Mouse (Mus musculus): ENCODE measurements around the gene Papss1. TPM values are rescaled to one million over a fixed set of nuclear protein-coding genes. Genes with fewer than 3 reads are reported as not detected.

Papss1 gene
- polyA plus RNA-seq, 1 experiment, result 71.0 TPM

DNA sequence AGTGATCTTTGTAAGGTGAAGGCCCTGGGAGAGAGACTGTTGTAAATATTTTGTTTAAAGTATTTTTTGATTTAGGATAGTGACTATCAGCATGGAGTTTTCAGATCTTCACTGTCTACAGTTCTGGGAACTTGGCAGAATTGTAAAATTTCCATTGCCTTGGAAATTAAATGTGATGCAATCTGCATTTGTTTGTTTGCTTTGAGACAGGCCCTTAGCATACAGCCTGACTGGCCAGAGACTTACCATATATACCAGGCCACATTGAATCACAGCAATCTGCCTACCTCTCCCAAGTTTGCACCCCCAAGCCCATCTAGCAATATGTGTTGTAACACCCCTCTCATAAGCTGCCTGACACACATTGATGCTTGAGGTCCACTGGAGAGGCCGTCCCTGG, 36.8 kb downstream of the Papss1 start:
- H3K4me1 ChIP-seq (ENCODE audit: control insufficient read depth, insufficient read depth, low read length), result no peaks in the 10 kb centered on the region
- no peak overlapping the region for H3K4me3 ChIP-seq (ENCODE audit: insufficient read depth, low read length)
- TF ChIP-seq POLR2A (IDR thresholded peaks at IDR 0.05; ENCODE audit: extremely low read depth, insufficient read depth, low read length), result no peak
- TF ChIP-seq CTCF (IDR thresholded peaks at IDR 0.05; ENCODE audit: extremely low read depth, insufficient read depth, low read length), result no peak
- H3K27ac ChIP-seq (ENCODE audit: insufficient read depth, low read length), result no peak overlapping the region

GRCm38 (mm10) chr3:131602995-131603414, 38.4 kb downstream of the Papss1 start:
- H3K4me1 ChIP-seq (ENCODE audit: control insufficient read depth, insufficient read depth, low read length), result no peaks in the 10 kb centered on the region
- TF ChIP-seq CTCF (IDR thresholded peaks at IDR 0.05; ENCODE audit: extremely low read depth, insufficient read depth, low read length) (no peak), POLR2A (IDR thresholded peaks at IDR 0.05; ENCODE audit: extremely low read depth, insufficient read depth, low read length) (no peak)
- no peak overlapping the region for H3K4me3 ChIP-seq (ENCODE audit: insufficient read depth, low read length)
- H3K27ac ChIP-seq (ENCODE audit: insufficient read depth, low read length), result no peak overlapping the region

GRCm38 (mm10) chr3:131608112-131608511, 43.5 kb downstream of the Papss1 start:
- no peak for TF ChIP-seq CTCF (IDR thresholded peaks at IDR 0.05; ENCODE audit: extremely low read depth, insufficient read depth, low read length)
- no peak for TF ChIP-seq POLR2A (IDR thresholded peaks at IDR 0.05; ENCODE audit: extremely low read depth, insufficient read depth, low read length)
- H3K4me1 ChIP-seq (ENCODE audit: control insufficient read depth, insufficient read depth, low read length), result peaks cover 6% of the 10 kb centered on the region; the same call in 1 of the 2 replicates

DNA sequence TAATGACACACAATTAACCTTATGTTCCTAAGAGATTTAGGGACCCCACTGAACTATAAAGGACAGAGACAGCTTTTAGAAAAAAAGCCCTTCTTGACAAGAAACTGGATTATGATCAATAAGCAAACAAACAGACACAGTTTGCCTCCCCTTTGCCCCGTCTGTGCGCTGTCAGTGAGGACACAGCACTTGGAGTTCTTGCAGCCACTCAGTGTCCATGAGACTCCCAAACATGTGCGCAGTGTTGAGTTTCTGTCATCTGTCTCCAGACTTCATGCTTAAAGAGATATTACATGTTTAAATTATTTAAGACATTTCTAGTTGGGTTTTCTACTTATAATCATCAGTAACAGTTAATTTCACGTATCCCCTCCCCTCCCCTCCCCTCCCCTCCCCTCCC, 45.1 kb downstream of the Papss1 start:
- TF ChIP-seq CTCF (IDR thresholded peaks at IDR 0.05; ENCODE audit: extremely low read depth, insufficient read depth, low read length) (no peak), POLR2A (IDR thresholded peaks at IDR 0.05; ENCODE audit: extremely low read depth, insufficient read depth, low read length) (no peak)

More at GRCm38 (mm10) chr3:131608112-131608511, 43.5 kb downstream of the Papss1 start:
- Histone ChIP-seq H3K4me3 (ENCODE audit: insufficient read depth, low read length) (no peak overlapping the region), H3K27ac (ENCODE audit: insufficient read depth, low read length) (no peak overlapping the region)

GRCm38 (mm10) chr3:131610595-131610994, 46.0 kb downstream of the Papss1 start:
- H3K27ac ChIP-seq (ENCODE audit: insufficient read depth, low read length), result no peak overlapping the region
- TF ChIP-seq POLR2A (IDR thresholded peaks at IDR 0.05; ENCODE audit: extremely low read depth, insufficient read depth, low read length) (no peak), CTCF (IDR thresholded peaks at IDR 0.05; ENCODE audit: extremely low read depth, insufficient read depth, low read length) (no peak)
- peaks cover 6% of the 10 kb centered on the region; the same call in 1 of the 2 replicates for H3K4me1 ChIP-seq (ENCODE audit: control insufficient read depth, insufficient read depth, low read length)
- no peak overlapping the region for H3K4me3 ChIP-seq (ENCODE audit: insufficient read depth, low read length)

More for the DNA sequence above, 45.1 kb downstream of the Papss1 start:
- Histone ChIP-seq H3K27ac (ENCODE audit: insufficient read depth, low read length) (no peak overlapping the region), H3K4me3 (ENCODE audit: insufficient read depth, low read length) (no peak overlapping the region), H3K4me1 (ENCODE audit: control insufficient read depth, insufficient read depth, low read length) (peaks cover 6% of the 10 kb centered on the region; the same call in 1 of the 2 replicates)

DNA sequence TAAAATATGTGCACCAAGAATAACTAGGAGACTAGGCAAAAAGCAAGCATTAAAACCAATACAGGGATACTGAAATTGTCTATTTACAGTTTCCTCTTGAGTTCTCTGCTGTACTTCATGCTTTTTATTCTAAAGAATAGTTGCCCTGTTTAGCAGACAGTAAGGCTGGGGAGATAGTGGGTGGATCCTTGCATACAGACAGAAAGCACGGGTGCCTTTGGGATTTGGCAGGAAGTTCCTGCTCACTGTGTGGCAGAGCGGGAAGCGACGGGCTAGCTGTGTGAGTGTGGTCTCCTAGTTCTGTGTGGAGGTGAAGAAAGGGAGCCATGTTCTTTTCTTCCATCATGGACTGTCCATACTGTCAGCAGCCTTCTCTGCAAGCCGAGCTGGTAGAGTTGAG, 48.3 kb downstream of the Papss1 start:
- H3K27ac ChIP-seq (ENCODE audit: insufficient read depth, low read length), result no peak overlapping the region
- no peak overlapping the region for H3K4me3 ChIP-seq (ENCODE audit: insufficient read depth, low read length)
- H3K4me1 ChIP-seq (ENCODE audit: control insufficient read depth, insufficient read depth, low read length), result peaks cover 6% of the 10 kb centered on the region; the same call in 1 of the 2 replicates
- no peak for TF ChIP-seq POLR2A (IDR thresholded peaks at IDR 0.05; ENCODE audit: extremely low read depth, insufficient read depth, low read length)
- no peak for TF ChIP-seq CTCF (IDR thresholded peaks at IDR 0.05; ENCODE audit: extremely low read depth, insufficient read depth, low read length)

DNA sequence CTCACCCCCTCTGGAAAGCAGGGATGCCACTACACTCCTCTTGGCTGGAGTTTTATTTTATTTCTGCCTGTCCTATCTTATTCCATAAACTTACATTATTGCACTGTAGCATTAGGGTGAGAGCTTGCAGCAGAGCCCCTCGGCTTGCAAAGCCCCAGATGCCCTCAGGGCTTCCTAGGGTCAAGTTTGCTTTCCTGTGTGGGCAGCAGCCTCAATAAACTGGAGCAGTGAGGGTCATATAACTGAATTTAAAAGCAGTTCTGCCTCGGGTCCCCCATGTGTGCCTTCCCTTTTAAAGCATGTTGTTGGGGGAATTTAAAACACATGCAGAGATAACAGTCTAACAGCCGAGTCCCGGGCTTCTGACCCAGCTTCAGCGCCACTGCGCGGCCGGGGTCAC, 49.5 kb downstream of the Papss1 start:
- no peak overlapping the region for H3K4me3 ChIP-seq (ENCODE audit: insufficient read depth, low read length)
- TF ChIP-seq CTCF (IDR thresholded peaks at IDR 0.05; ENCODE audit: extremely low read depth, insufficient read depth, low read length), result no peak
- TF ChIP-seq POLR2A (IDR thresholded peaks at IDR 0.05; ENCODE audit: extremely low read depth, insufficient read depth, low read length), result no peak
- H3K4me1 ChIP-seq (ENCODE audit: control insufficient read depth, insufficient read depth, low read length), result peaks cover 6% of the 10 kb centered on the region; the same call in 1 of the 2 replicates
- H3K27ac ChIP-seq (ENCODE audit: insufficient read depth, low read length), result no peak overlapping the region

- TF ChIP-seq CTCF (IDR thresholded peaks at IDR 0.05; ENCODE audit: extremely low read depth, insufficient read depth, low read length) (no peak), POLR2A (IDR thresholded peaks at IDR 0.05; ENCODE audit: extremely low read depth, insufficient read depth, low read length) (no peak)
- no peaks in the 10 kb centered on the region for H3K4me1 ChIP-seq (ENCODE audit: control insufficient read depth, insufficient read depth, low read length)
- H3K27ac ChIP-seq (ENCODE audit: insufficient read depth, low read length), result no peak overlapping the region
- H3K4me3 ChIP-seq (ENCODE audit: insufficient read depth, low read length), result no peak overlapping the region
Observed at GRCm38 (mm10) chr3:131618580-131619338, 54.2 kb downstream of the Papss1 start.

DNA sequence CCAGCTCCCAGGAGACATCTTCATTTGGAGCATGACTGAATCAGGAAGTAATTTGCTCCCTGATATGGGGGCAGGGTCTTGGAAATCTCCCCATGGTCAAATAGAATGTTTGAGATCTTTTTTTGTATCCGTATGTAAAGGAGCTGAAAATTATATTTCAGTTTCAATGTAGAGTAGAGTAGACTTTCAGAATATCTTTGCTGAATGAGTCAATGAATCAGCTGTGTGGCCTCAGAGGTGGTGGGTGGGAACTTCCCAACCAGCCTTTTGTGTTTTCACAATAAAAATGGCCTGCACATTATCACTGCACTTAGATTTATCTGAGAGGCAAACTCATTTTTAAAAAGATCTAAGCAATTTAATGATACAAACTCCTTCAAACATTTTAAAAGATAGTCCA, 58.6 kb downstream of the Papss1 start:
- Histone ChIP-seq H3K27ac (ENCODE audit: insufficient read depth, low read length) (no peak overlapping the region), H3K4me1 (ENCODE audit: control insufficient read depth, insufficient read depth, low read length) (no peaks in the 10 kb centered on the region), H3K4me3 (ENCODE audit: insufficient read depth, low read length) (no peak overlapping the region)
- TF ChIP-seq POLR2A (IDR thresholded peaks at IDR 0.05; ENCODE audit: extremely low read depth, insufficient read depth, low read length), result no peak
- TF ChIP-seq CTCF (IDR thresholded peaks at IDR 0.05; ENCODE audit: extremely low read depth, insufficient read depth, low read length), result no peak

GRCm38 (mm10) chr3:131624063-131624462, 59.5 kb downstream of the Papss1 start:
- H3K27ac ChIP-seq (ENCODE audit: insufficient read depth, low read length), result no peak overlapping the region
- H3K4me3 ChIP-seq (ENCODE audit: insufficient read depth, low read length), result no peak overlapping the region
- TF ChIP-seq CTCF (IDR thresholded peaks at IDR 0.05; ENCODE audit: extremely low read depth, insufficient read depth, low read length) (no peak), POLR2A (IDR thresholded peaks at IDR 0.05; ENCODE audit: extremely low read depth, insufficient read depth, low read length) (no peak)
- H3K4me1 ChIP-seq (ENCODE audit: control insufficient read depth, insufficient read depth, low read length), result no peaks in the 10 kb centered on the region

All from cortical plate, adult 2 months (tissue).